Mouse (Mus musculus) layer of hippocampus, postnatal 10 days (tissue): ENCODE data around the gene Krt82. TPM values are rescaled to one million over a fixed set of nuclear protein-coding genes. Genes with fewer than 3 reads are reported as not detected.
A peak's percentile ranks its signal among the peaks of the same experiment; 100 is the strongest.

ENCODE experiments used
- DNase-seq, 2 experiments: peaks; one replicate each; pipeline ENCODE4 v3.0.0; 2021; ENCODE audit warnings: low spot score in 2 of 2
- long read RNA-seq: library from polyadenylated mRNA; stranded (forward); transcript quantifications from one replicate; pipeline ENCODE4 v2.0.0, GENCODE M21; 2023
- total RNA-seq, 2 experiments: library from RNA; stranded (reverse); gene quantifications; 2 replicates each; pipeline ENCODE4 v1.2.3; 2021

The Krt82 gene
- not detected for total RNA-seq
- long read RNA-seq, result 0 reads

- DNase-seq, result no peak
Measured at GRCm38 (mm10) chr15:101550567-101550966, at the start of gene Krt82. Krt82 (minus strand) TSS chr15:101550667.

- no peak for DNase-seq
Measured at GRCm38 (mm10) chr15:101599123-101599522, 48.7 kb upstream of the Krt82 start.

- no peak for DNase-seq
Measured at GRCm38 (mm10) chr15:101588216-101588615, 37.7 kb upstream of the Krt82 start.

GRCm38 (mm10) chr15:101584456-101584855, 34.0 kb upstream of the Krt82 start:
- no peak for DNase-seq

- no peak for DNase-seq
Measured at GRCm38 (mm10) chr15:101583211-101583965, 32.9 kb upstream of the Krt82 start.

GRCm38 (mm10) chr15:101581701-101582100, 31.2 kb upstream of the Krt82 start:
- no peak for DNase-seq

- no peak for DNase-seq
Measured at GRCm38 (mm10) chr15:101575506-101575905, 25.0 kb upstream of the Krt82 start.

GRCm38 (mm10) chr15:101573796-101574345, 23.4 kb upstream of the Krt82 start, which contains the start of gene Krt75:
Krt75 (minus strand) TSS chr15:101573904.
- DNase-seq, result no peak

- DNase-seq, result no peak
Measured at GRCm38 (mm10) chr15:101567780-101568179, 17.3 kb upstream of the Krt82 start.

GRCm38 (mm10) chr15:101562850-101563249, 12.4 kb upstream of the Krt82 start, which contains the start of gene Krt90:
Krt90 (minus strand) TSS chr15:101562950.
- DNase-seq, result no peak

- peak; percentile 37 to 56 for DNase-seq
Measured at GRCm38 (mm10) chr15:101558034-101558646, 7.7 kb upstream of the Krt82 start.

- DNase-seq, result peak; percentile 34 to 35
Measured at GRCm38 (mm10) chr15:101553169-101553568, 2.7 kb upstream of the Krt82 start.

- DNase-seq, result no peak
Measured at GRCm38 (mm10) chr15:101552188-101552587, 1.7 kb upstream of the Krt82 start.

GRCm38 (mm10) chr15:101544478-101544877, 6.0 kb downstream of the Krt82 start:
- DNase-seq, result no peak

GRCm38 (mm10) chr15:101542543-101542942, 7.9 kb downstream of the Krt82 start:
- no peak for DNase-seq

- DNase-seq, result no peak
Measured at GRCm38 (mm10) chr15:101538580-101538900, 11.9 kb downstream of the Krt82 start.

GRCm38 (mm10) chr15:101537864-101538579, 12.4 kb downstream of the Krt82 start:
- DNase-seq, result no peak

- no peak for DNase-seq
Measured at GRCm38 (mm10) chr15:101536054-101536850, 14.2 kb downstream of the Krt82 start.

GRCm38 (mm10) chr15:101532720-101533119, 17.7 kb downstream of the Krt82 start, which contains the start of gene Krt84:
Krt84 (minus strand) TSS chr15:101532820.
- no peak for DNase-seq

GRCm38 (mm10) chr15:101522556-101523232, 27.8 kb downstream of the Krt82 start:
- no peak for DNase-seq
